17 mouse cellular contexts compared by ENCODE assay signal in the genomic region with DNA sequence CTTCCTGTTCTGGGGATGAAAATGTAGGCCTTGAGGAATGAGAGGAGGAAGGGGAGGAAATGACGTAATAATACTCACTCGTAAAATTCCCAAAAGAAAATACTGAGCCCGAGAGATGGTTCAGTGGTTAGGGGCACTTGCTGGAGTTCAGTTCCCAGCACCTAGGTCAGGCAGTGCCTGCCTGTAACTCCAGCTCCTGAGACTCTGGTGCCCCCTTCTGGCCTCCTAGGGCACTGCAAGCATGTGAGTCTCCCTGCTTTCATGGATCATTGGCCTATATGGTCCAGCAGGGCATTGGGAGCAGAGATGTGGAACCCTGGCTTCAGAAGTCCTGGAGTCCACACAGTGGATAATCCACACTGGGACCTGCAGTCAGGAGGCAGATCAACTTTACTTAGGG. TPM values are rescaled to one million over a fixed set of nuclear protein-coding genes. Genes with fewer than 3 reads are reported as not detected.
DNase-seq lines count a peak whose midpoint lies in the region; ATAC-seq and TF ChIP-seq lines count a peak whose summit lies in the region.
"Had no signal": no experiment of that assay in that cellular context is flagged by ENCODE, and none has a peak within 500 bp of the region (broad histone marks: within the 10 kb centered on the region; RNA-seq: fewer than 3 reads in every experiment).

No protein-coding gene starts in this region.

- no peak overlapping the region for H3K27ac ChIP-seq in intestine, postnatal 0 days (ENCODE audit: low read depth, low read length)
- no peak overlapping the region for H3K27ac ChIP-seq in intestine, embryonic 15.5 days
- H3K27ac ChIP-seq in midbrain, embryonic 11.5 days (ENCODE audit: low read depth, low read length), result no peak overlapping the region
- H3K27ac ChIP-seq: embryonic facial prominence, embryonic 10.5 days; forebrain, embryonic 10.5 days; limb, embryonic 10.5 days; midbrain, embryonic 12.5 days; neural tube, embryonic 12.5 days had no signal

- 94% methylated on average over 3 of the region's 3 CpGs for WGBS in intestine, postnatal 0 days
- WGBS in intestine, embryonic 15.5 days, result 87% methylated on average over 3 of the region's 3 CpGs
- 95% methylated on average over 3 of the region's 3 CpGs for WGBS in midbrain, embryonic 11.5 days

- no peaks in the 10 kb centered on the region for H3K36me3 ChIP-seq in intestine, postnatal 0 days (ENCODE audit: control insufficient read depth, insufficient read depth)
- H3K36me3 ChIP-seq in intestine, embryonic 15.5 days, result no peaks in the 10 kb centered on the region
- H3K36me3 ChIP-seq in splenic B cell, adult 2 months (ENCODE audit: control insufficient read depth, insufficient read depth, low read length, poor library complexity, severe bottlenecking), result no peaks in the 10 kb centered on the region
- no peaks in the 10 kb centered on the region for H3K36me3 ChIP-seq in midbrain, embryonic 11.5 days (ENCODE audit: control insufficient read depth, insufficient read depth, low read length)
- H3K36me3 ChIP-seq: embryonic facial prominence, embryonic 10.5 days; forebrain, embryonic 10.5 days; limb, embryonic 10.5 days; midbrain, embryonic 12.5 days; neural tube, embryonic 12.5 days had no signal

- no peaks in the 10 kb centered on the region for H3K27me3 ChIP-seq in intestine, postnatal 0 days (replicated peaks; ENCODE audit: control insufficient read depth, insufficient read depth, low read length)
- no peaks in the 10 kb centered on the region for H3K27me3 ChIP-seq in intestine, embryonic 15.5 days (replicated peaks)
- H3K27me3 ChIP-seq in splenic B cell, adult 2 months (ENCODE audit: control insufficient read depth, insufficient read depth, low read length, poor library complexity, severe bottlenecking), result no peaks in the 10 kb centered on the region
- no peaks in the 10 kb centered on the region for H3K27me3 ChIP-seq in midbrain, embryonic 11.5 days (ENCODE audit: control insufficient read depth, insufficient read depth, low read length)

- ATAC-seq in intestine, postnatal 0 days, result no peak
- ATAC-seq in intestine, embryonic 15.5 days, result no peak
- ATAC-seq in midbrain, embryonic 11.5 days (ENCODE audit: low FRiP score), result no peak

- no peak overlapping the region for H3K4me3 ChIP-seq in intestine, postnatal 0 days (ENCODE audit: low read depth, low read length)
- no peak overlapping the region for H3K4me3 ChIP-seq in intestine, embryonic 15.5 days (replicated peaks)
- H3K4me3 ChIP-seq in midbrain, embryonic 11.5 days (ENCODE audit: low read depth, low read length), result no peak overlapping the region
- H3K4me3 ChIP-seq: embryonic facial prominence, embryonic 10.5 days; forebrain, embryonic 10.5 days; limb, embryonic 10.5 days; midbrain, embryonic 12.5 days; neural tube, embryonic 12.5 days had no signal

- H3K4me2 ChIP-seq in intestine, postnatal 0 days (replicated peaks; ENCODE audit: low read depth), result no peak overlapping the region
- H3K4me2 ChIP-seq in intestine, embryonic 15.5 days (replicated peaks), result no peak overlapping the region
- H3K4me2 ChIP-seq in midbrain, embryonic 11.5 days, result no peak overlapping the region
- H3K4me2 ChIP-seq: heart, embryonic 11.5 days; midbrain, embryonic 12.5 days; neural tube, embryonic 12.5 days had no signal

- peaks cover 13% of the 10 kb centered on the region; the same call in 1 of the 2 replicates for H3K4me1 ChIP-seq in intestine, postnatal 0 days (replicated peaks; ENCODE audit: control insufficient read depth, insufficient read depth, low read length)
- H3K4me1 ChIP-seq in intestine, embryonic 15.5 days (replicated peaks), result peaks cover 16% of the 10 kb centered on the region
- H3K4me1 ChIP-seq in midbrain, embryonic 11.5 days (ENCODE audit: control insufficient read depth, insufficient read depth, low read length), result peaks cover 14% of the 10 kb centered on the region

- no peaks in the 10 kb centered on the region for H3K9me3 ChIP-seq in intestine, postnatal 0 days (ENCODE audit: control insufficient read depth)
- no peaks in the 10 kb centered on the region for H3K9me3 ChIP-seq in intestine, embryonic 15.5 days
- H3K9me3 ChIP-seq in midbrain, embryonic 11.5 days (ENCODE audit: control insufficient read depth, low read length), result peaks cover 3% of the 10 kb centered on the region; the same call in 1 of the 2 replicates

- no peak overlapping the region for H3K9ac ChIP-seq in intestine, postnatal 0 days (ENCODE audit: low read depth, low read length)
- no peak overlapping the region for H3K9ac ChIP-seq in intestine, embryonic 15.5 days
- H3K9ac ChIP-seq in midbrain, embryonic 11.5 days (ENCODE audit: low read length), result no peak overlapping the region
- H3K9ac ChIP-seq: midbrain, embryonic 12.5 days; neural tube, embryonic 12.5 days had no signal

- peak; percentile 12 for DNase-seq in spleen, adult 12 weeks (ENCODE audit: low spot score)
- DNase-seq in spleen, postnatal 14 days (ENCODE audit: low spot score in 2 of 2), result no peak
- DNase-seq in ZHBTc4 (ENCODE audit: low read depth, low spot score), result peak; percentile 82
- peak; percentile 23 for DNase-seq in splenic B cell, adult 2 months (ENCODE audit: low read depth, low spot score)
- no peak for DNase-seq in frontal cortex, postnatal 36 days (ENCODE audit: low spot score in 2 of 2)
- no peak for DNase-seq in midbrain, embryonic 11.5 days (ENCODE audit: low spot score, missing footprints)
- DNase-seq: adrenal gland, postnatal 14 days; cerebellum, adult 8-10 months; thymus, postnatal 25 days had no signal

- TF ChIP-seq CTCF in intestine, postnatal 0 days (IDR thresholded peaks at IDR 0.05; ENCODE audit: low read depth), result peak; percentile 56

RNA-seq across cellular contexts. Expression of a gene that starts 13.2 kb away (rescaled TPM):
- 1.1 and 1.2 TPM in 2 replicates for polyA plus RNA-seq in intestine, postnatal 0 days (2015; fragmentation: Nextera tagmentation; extraction: Ambion mirVana)
- polyA plus RNA-seq in intestine, embryonic 15.5 days (2015; fragmentation: Nextera tagmentation; extraction: Ambion mirVana), result 3.7 and 3.8 TPM in 2 replicates
- 3.9 and 4.0 TPM in 2 replicates for polyA plus RNA-seq in midbrain, embryonic 11.5 days (2014; fragmentation: Nextera tagmentation; extraction: Ambion mirVana)

RNA-seq across cellular contexts. Expression of a gene that starts 43.0 kb away (rescaled TPM):
- 58.5 and 65.6 TPM in 2 replicates for polyA plus RNA-seq in intestine, postnatal 0 days (2015; fragmentation: Nextera tagmentation; extraction: Ambion mirVana)
- polyA plus RNA-seq in intestine, embryonic 15.5 days (2015; fragmentation: Nextera tagmentation; extraction: Ambion mirVana), result 56.3 and 61.7 TPM in 2 replicates
- 46.9 and 47.0 TPM in 2 replicates for polyA plus RNA-seq in midbrain, embryonic 11.5 days (2014; fragmentation: Nextera tagmentation; extraction: Ambion mirVana)

RNA-seq across cellular contexts. Expression of a gene that starts 58.6 kb away (rescaled TPM):
- 3.9 and 4.1 TPM in 2 replicates for polyA plus RNA-seq in intestine, postnatal 0 days (2015; fragmentation: Nextera tagmentation; extraction: Ambion mirVana)
- polyA plus RNA-seq in intestine, embryonic 15.5 days (2015; fragmentation: Nextera tagmentation; extraction: Ambion mirVana), result 7.0 and 7.7 TPM in 2 replicates
- polyA plus RNA-seq in midbrain, embryonic 11.5 days (2014; fragmentation: Nextera tagmentation; extraction: Ambion mirVana), result 12.3 and 13.5 TPM in 2 replicates

Comparison
In these comparisons a context has a peak if more than half of its experiments do, and no peak if none do; other contexts are left out.
1. DNase-seq: peak in spleen, adult 12 weeks (single experiment), ZHBTc4 (single experiment) and splenic B cell, adult 2 months (single experiment); none in spleen, postnatal 14 days (0 of 2), frontal cortex, postnatal 36 days (0 of 2) and midbrain, embryonic 11.5 days (single experiment).